Comparison of ENCODE assay signal across 8 mouse cellular contexts in genomic region chr11:116825230-116825629, GRCm38 (mm10). TPM values are rescaled to one million over a fixed set of nuclear protein-coding genes. Genes with fewer than 3 reads are reported as not detected.
DNase-seq lines count a peak whose midpoint lies in the region; ATAC-seq and TF ChIP-seq lines count a peak whose summit lies in the region.

No protein-coding gene starts in this region.

- H3K4me3 ChIP-seq in heart, embryonic 10.5 days: 0 out of 2 replicates have a peak overlapping the region, but pooled peaks have one; percentile 5
- peak overlapping the region; percentile 16; the same call in 1 of the 2 replicates for H3K4me3 ChIP-seq in embryonic facial prominence, embryonic 10.5 days
- H3K4me3 ChIP-seq in limb, embryonic 13.5 days: no peak overlapping the region
- no peak overlapping the region for H3K4me3 ChIP-seq in cerebellum, adult 2 months (replicated peaks; ENCODE audit: insufficient read depth, low read depth, low read length)

- peaks cover 61% of the 10 kb centered on the region for H3K4me1 ChIP-seq in heart, embryonic 10.5 days
- peaks cover 74% of the 10 kb centered on the region for H3K4me1 ChIP-seq in embryonic facial prominence, embryonic 10.5 days
- H3K4me1 ChIP-seq in limb, embryonic 13.5 days: peaks cover 37% of the 10 kb centered on the region
- H3K4me1 ChIP-seq in cerebellum, adult 2 months (ENCODE audit: control insufficient read depth, insufficient read depth, low read length): peaks cover 12% of the 10 kb centered on the region

- no peak for ATAC-seq in limb, embryonic 13.5 days (ENCODE audit: low FRiP score, low read depth)

- TF ChIP-seq CTCF in cerebellum, adult 2 months (IDR thresholded peaks at IDR 0.05; ENCODE audit: borderline replicate concordance, insufficient read depth, low read depth, low read length): no peak

- H3K9me3 ChIP-seq in heart, embryonic 10.5 days: no peaks in the 10 kb centered on the region
- no peaks in the 10 kb centered on the region for H3K9me3 ChIP-seq in embryonic facial prominence, embryonic 10.5 days
- H3K9me3 ChIP-seq in limb, embryonic 13.5 days: no peaks in the 10 kb centered on the region

- no peak for DNase-seq in heart, embryonic 10.5 days (ENCODE audit: low spot score)
- DNase-seq in heart, adult 9 months (ENCODE audit: low spot score in 2 of 2): no peak
- peak; percentile 70 for DNase-seq in MN1 (ENCODE audit: low spot score)
- DNase-seq in embryonic facial prominence, embryonic 10.5 days (ENCODE audit: low spot score): no peak
- DNase-seq in cerebellum, adult 2 months: no peak
- DNase-seq in ovary, postnatal 14 days (ENCODE audit: low spot score): no peak
- DNase-seq in left cerebral cortex, postnatal 25 days (ENCODE audit: low spot score in 2 of 2): no peak

- no peak overlapping the region for H3K4me2 ChIP-seq in limb, embryonic 13.5 days (replicated peaks)

- H3K27me3 ChIP-seq in heart, embryonic 10.5 days (ENCODE audit: insufficient read depth, poor library complexity, severe bottlenecking): peaks cover 7% of the 10 kb centered on the region; the same call in 1 of the 2 replicates
- H3K27me3 ChIP-seq in embryonic facial prominence, embryonic 10.5 days (replicated peaks; ENCODE audit: low read depth, poor library complexity, severe bottlenecking): no peaks in the 10 kb centered on the region; the same call in 1 of the 2 replicates
- H3K27me3 ChIP-seq in limb, embryonic 13.5 days: no peaks in the 10 kb centered on the region
- no peaks in the 10 kb centered on the region for H3K27me3 ChIP-seq in cerebellum, adult 2 months (ENCODE audit: control insufficient read depth, insufficient read depth, low read length)

- WGBS in heart, embryonic 10.5 days: 64% methylated on average over 5 of the region's 5 CpGs
- whole genome bisulfite sequencing in embryonic facial prominence, embryonic 10.5 days: 57% methylated on average over 5 of the region's 5 CpGs
- 47% methylated on average over 5 of the region's 5 CpGs for WGBS in limb, embryonic 13.5 days
- 85% methylated on average over 5 of the region's 5 CpGs for WGBS in cerebellum, adult 2 months

- peaks cover 2% of the 10 kb centered on the region; the same call in 1 of the 2 replicates for H3K36me3 ChIP-seq in heart, embryonic 10.5 days
- H3K36me3 ChIP-seq in embryonic facial prominence, embryonic 10.5 days (replicated peaks): peaks cover 3% of the 10 kb centered on the region; the same call in 1 of the 2 replicates
- H3K36me3 ChIP-seq in limb, embryonic 13.5 days: no peaks in the 10 kb centered on the region; the same call in 1 of the 2 replicates

- peak overlapping the region; percentile 31; the same call in 1 of the 2 replicates for H3K9ac ChIP-seq in limb, embryonic 13.5 days

- H3K27ac ChIP-seq in heart, embryonic 10.5 days: peak overlapping the region; percentile 49
- H3K27ac ChIP-seq in embryonic facial prominence, embryonic 10.5 days (replicated peaks): peak overlapping the region; percentile 31
- no peak overlapping the region for H3K27ac ChIP-seq in limb, embryonic 13.5 days
- H3K27ac ChIP-seq in cerebellum, adult 2 months (ENCODE audit: insufficient read depth, low read length): no peak overlapping the region

- intact Hi-C loops in left cerebral cortex, postnatal 25 days (cut with DNase I): no loop called here

- TF ChIP-seq POLR2A in cerebellum, adult 2 months (IDR thresholded peaks at IDR 0.05; ENCODE audit: borderline replicate concordance, insufficient read depth, low read length): no peak

RNA-seq across cellular contexts. Expression of gene Mxra7, which starts 2.6 kb away (rescaled TPM):
- 13.2 and 17.9 TPM in 2 replicates for polyA plus RNA-seq in heart, embryonic 10.5 days (2016; fragmentation: Nextera tagmentation; extraction: Ambion mirVana)
- 18.1 and 23.2 TPM in 2 replicates for polyA plus RNA-seq in embryonic facial prominence, embryonic 10.5 days (2016; fragmentation: Nextera tagmentation; extraction: Ambion mirVana)
- polyA plus RNA-seq in limb, embryonic 13.5 days (2015; fragmentation: Nextera tagmentation; extraction: Ambion mirVana): 17.1 and 20.2 TPM in 2 replicates
- polyA plus RNA-seq in cerebellum, adult 2 months (2012; rRNA removed): 18.1 and 20.9 TPM in 2 replicates
- total RNA-seq in left cerebral cortex, postnatal 25 days (2021): 10 to 100 TPM; 10.4 to 15.9 TPM

RNA-seq across cellular contexts. Expression of gene Mettl23, which starts 17.8 kb away (rescaled TPM):
- 58.9 and 66.9 TPM in 2 replicates for polyA plus RNA-seq in heart, embryonic 10.5 days (2016; fragmentation: Nextera tagmentation; extraction: Ambion mirVana)
- 56.9 and 58.1 TPM in 2 replicates for polyA plus RNA-seq in embryonic facial prominence, embryonic 10.5 days (2016; fragmentation: Nextera tagmentation; extraction: Ambion mirVana)
- 72.2 and 79.0 TPM in 2 replicates for polyA plus RNA-seq in limb, embryonic 13.5 days (2015; fragmentation: Nextera tagmentation; extraction: Ambion mirVana)
- 27.3 and 27.8 TPM in 2 replicates for polyA plus RNA-seq in cerebellum, adult 2 months (2012; rRNA removed)
- total RNA-seq in left cerebral cortex, postnatal 25 days (2021): 10 to 100 TPM; 28.6 to 29.7 TPM

RNA-seq across cellular contexts. Expression of gene Jmjd6, which starts 18.0 kb away (rescaled TPM):
- 89.1 and 114 TPM in 2 replicates for polyA plus RNA-seq in heart, embryonic 10.5 days (2016; fragmentation: Nextera tagmentation; extraction: Ambion mirVana)
- polyA plus RNA-seq in embryonic facial prominence, embryonic 10.5 days (2016; fragmentation: Nextera tagmentation; extraction: Ambion mirVana): 88.3 and 97.5 TPM in 2 replicates
- polyA plus RNA-seq in limb, embryonic 13.5 days (2015; fragmentation: Nextera tagmentation; extraction: Ambion mirVana): 76.6 and 82.6 TPM in 2 replicates
- polyA plus RNA-seq in cerebellum, adult 2 months (2012; rRNA removed): 33.0 and 34.8 TPM in 2 replicates
- 10 to 100 TPM; 34.0 TPM for total RNA-seq in left cerebral cortex, postnatal 25 days (2021)

RNA-seq across cellular contexts. Expression of gene Mfsd11, which starts 27.0 kb away (rescaled TPM):
- polyA plus RNA-seq in heart, embryonic 10.5 days (2016; fragmentation: Nextera tagmentation; extraction: Ambion mirVana): 27.0 and 27.1 TPM in 2 replicates
- 23.8 and 26.8 TPM in 2 replicates for polyA plus RNA-seq in embryonic facial prominence, embryonic 10.5 days (2016; fragmentation: Nextera tagmentation; extraction: Ambion mirVana)
- polyA plus RNA-seq in limb, embryonic 13.5 days (2015; fragmentation: Nextera tagmentation; extraction: Ambion mirVana): 44.3 and 44.8 TPM in 2 replicates
- polyA plus RNA-seq in cerebellum, adult 2 months (2012; rRNA removed): 33.0 and 34.2 TPM in 2 replicates
- total RNA-seq in left cerebral cortex, postnatal 25 days (2021): 10 to 100 TPM; 35.2 to 49.6 TPM

RNA-seq across cellular contexts. Expression of gene Srsf2, which starts 27.7 kb away (rescaled TPM):
- 577 and 728 TPM in 2 replicates for polyA plus RNA-seq in heart, embryonic 10.5 days (2016; fragmentation: Nextera tagmentation; extraction: Ambion mirVana)
- polyA plus RNA-seq in embryonic facial prominence, embryonic 10.5 days (2016; fragmentation: Nextera tagmentation; extraction: Ambion mirVana): 890 and 902 TPM in 2 replicates
- 789 and 792 TPM in 2 replicates for polyA plus RNA-seq in limb, embryonic 13.5 days (2015; fragmentation: Nextera tagmentation; extraction: Ambion mirVana)
- polyA plus RNA-seq in cerebellum, adult 2 months (2012; rRNA removed): 361 and 389 TPM in 2 replicates
- 100 to 1,000 TPM; 137 to 140 TPM for total RNA-seq in left cerebral cortex, postnatal 25 days (2021)

Comparison
In these comparisons a context has a peak if more than half of its experiments do, and no peak if none do; other contexts are left out.
1. H3K27ac ChIP-seq: peak in heart, embryonic 10.5 days (single experiment) and embryonic facial prominence, embryonic 10.5 days (single experiment); none in limb, embryonic 13.5 days (single experiment) and cerebellum, adult 2 months (single experiment).
2. H3K4me3 ChIP-seq: peak in heart, embryonic 10.5 days (single experiment) and embryonic facial prominence, embryonic 10.5 days (single experiment); none in limb, embryonic 13.5 days (single experiment) and cerebellum, adult 2 months (single experiment).